Mouse (Mus musculus) urinary bladder, postnatal 4 days (tissue): ENCODE data around the gene Fgfr2.
A peak's percentile ranks its signal among the peaks of the same experiment; 100 is the strongest.

Source experiments
- DNase-seq, 2 experiments: peaks; one replicate each; pipeline ENCODE4 v3.0.0; 2021 to 2022; ENCODE audit warnings: low spot score in 2 of 2

The Fgfr2 gene

DNA sequence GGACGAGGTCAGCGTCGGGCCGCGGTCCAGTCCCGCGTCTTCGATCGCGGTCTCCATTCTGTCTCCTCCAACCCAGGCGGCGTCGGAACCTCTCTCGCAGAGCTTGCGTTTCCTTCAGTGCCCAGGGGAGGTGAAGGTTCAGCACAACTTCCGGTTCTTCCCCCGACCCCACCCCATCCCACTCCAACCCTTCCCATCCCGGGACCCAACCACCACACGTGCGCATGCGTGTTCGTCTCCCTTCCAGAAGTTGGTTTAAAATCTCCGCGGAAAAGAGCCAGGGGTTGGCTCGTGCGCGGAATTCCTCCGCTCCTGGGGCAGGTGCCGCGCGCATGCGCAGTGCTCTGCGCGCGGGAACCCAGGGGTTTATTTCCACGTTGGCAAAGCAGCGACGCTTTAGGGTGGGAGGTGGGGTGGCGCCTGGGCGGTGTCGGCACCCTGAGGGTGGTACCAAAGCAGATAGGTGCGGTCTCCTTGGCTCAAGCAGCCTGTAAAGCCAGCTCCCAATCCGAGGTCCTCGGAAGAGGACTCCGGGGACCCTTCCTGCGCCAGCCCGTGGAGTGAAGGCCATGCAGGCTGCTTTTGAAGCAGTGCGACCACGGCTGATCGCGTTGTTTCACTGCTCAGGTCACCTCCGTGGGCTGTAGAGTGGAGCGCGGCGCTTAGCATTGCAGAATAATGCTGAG is 1760.4 kb downstream of the Fgfr2 start, which contains the start of gene 2310057M21Rik:
Gene 2310057M21Rik (minus strand): TSS at position 145 of the 686 bp plus-strand sequence.
- peak; percentile 91 to 94 for DNase-seq

DNA sequence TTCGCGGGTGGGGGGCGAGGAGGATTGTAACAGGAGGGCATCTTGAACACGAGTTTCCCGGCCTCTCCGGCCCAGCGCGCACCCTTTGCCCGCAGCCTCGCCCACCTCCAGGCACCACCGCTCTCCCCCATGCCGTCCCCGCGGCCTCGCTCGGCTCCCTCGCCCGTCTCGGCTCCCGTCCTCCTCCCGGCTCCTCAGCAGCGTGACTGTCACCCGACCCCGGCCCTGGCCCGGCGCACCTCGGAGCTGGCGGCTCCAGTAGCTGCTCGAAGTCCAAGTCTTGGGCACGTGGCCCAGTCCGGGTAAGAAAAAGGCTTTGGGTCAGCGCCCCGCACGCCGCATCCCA is 1760.9 kb downstream of the Fgfr2 start:
- peak in 1 of 2 experiments; percentile 65 for DNase-seq

DNA sequence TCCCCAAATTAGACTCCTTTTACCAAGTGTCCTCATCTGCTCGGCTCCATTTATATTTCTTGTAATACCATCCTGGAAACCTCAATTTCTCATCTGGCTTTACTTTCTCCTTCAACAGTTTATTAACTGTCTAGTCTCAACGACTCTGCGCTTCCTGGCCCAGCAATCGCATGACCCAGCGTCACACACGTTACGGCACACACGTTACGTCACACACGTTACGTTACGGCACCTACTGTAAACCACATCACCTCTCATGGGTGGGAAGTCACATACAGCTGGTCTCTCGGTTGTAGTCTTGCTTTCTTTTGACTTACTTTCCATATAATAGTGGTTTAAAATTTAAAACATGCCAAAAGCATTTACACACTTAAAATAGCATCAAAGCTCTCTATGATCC is 1767.0 kb downstream of the Fgfr2 start:
- DNase-seq, result no peak

DNA sequence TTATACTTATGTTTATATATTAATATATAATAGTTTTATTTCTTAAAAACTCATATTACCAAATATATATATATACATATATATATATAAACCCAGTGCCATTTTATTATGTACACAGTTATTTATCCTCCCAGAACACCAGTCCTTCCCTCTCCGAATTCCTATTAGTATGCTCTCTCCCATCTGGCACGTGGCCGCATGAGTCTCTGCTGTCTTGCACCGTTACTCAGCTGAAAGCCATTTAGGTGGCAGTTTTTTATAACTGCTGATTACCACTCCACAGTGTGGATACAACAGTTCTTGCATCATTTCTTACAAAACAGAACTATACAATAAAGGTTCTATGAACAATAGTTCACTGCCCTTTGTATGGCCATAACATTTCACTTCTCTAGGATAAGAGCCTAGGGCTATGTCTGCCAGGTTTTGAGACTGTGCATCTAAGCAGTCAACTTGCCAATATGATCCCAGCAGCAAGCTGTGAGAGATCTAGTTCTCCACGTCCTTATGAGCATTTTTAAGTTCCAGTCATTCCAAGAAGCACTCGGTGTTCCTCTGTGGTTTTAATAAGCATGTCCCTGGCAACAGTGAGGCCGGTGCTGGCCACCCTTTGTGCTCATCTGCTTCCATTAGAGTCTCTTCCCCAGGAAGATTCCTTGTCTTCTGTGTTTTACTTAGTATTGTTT is 1777.2 kb downstream of the Fgfr2 start:
- no peak for DNase-seq

DNA sequence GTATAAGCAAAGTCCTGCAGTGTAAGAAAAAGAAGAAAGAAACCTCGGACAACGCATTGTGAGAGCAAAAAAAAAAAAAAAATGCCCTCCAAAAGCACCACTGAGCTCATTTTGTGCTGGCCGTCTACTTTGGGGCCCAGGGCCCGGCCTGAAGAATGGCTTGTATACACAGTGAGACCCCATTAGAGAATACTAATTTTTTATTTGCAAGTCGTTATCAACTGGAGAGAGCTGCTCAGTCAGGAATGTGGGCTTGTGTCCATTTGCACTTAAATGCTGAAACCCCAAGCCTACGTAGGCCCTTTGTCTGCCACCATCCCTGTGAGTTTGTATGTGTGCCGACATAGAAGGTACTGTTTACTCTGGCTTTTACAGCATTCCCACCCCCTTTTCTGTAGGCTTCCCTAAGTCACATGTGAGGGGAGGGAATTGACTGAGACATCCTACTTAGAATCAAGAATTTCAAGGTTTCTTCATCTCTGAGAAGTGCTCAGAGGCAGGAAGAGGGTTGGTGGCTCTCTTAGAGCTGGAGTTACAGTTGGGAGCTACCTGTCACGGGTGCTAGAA is 1785.6 kb downstream of the Fgfr2 start:
- no peak for DNase-seq

DNA sequence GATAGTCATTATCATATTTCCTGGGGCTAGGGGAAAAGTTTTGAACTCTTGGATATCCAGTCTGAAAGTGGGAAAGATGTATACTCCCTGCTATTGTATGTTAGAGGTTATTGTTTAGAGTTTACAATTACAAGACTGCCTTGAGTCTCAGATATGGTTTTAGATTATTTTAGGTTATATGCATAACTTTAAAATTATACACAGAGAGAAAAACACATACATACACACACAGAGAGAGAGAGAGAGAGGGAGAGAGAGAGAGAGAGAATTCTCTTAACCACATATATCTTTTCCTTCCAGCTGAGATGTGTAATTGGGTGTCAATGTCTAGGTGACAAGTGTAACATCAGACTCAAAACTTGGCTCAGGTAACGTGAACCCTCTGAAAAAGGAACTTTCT is 1789.6 kb downstream of the Fgfr2 start, which contains the start of gene Fam24a:
Gene Fam24a (plus strand): TSS at position 301 of the 400 bp plus-strand sequence.
- DNase-seq, result no peak

DNA sequence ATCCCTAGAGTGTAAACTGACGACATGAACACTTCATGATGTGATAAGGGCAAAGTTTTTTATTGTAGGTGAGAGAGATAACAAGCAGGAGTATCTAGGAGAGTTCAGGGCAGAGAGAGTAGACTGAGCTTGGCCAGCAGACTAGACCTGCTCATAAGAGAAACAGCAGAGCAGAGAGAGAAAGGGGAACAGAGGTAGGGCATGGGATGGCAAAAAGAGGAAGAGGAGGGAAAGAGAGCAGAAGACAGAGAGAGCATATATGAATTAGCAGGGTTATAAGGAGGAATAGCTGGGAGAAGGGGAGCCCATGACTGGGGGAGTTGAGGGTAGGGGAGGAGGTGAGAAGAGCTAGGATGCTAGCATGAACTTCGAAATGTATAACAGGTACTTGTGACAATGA is 1791.5 kb downstream of the Fgfr2 start:
- no peak for DNase-seq

DNA sequence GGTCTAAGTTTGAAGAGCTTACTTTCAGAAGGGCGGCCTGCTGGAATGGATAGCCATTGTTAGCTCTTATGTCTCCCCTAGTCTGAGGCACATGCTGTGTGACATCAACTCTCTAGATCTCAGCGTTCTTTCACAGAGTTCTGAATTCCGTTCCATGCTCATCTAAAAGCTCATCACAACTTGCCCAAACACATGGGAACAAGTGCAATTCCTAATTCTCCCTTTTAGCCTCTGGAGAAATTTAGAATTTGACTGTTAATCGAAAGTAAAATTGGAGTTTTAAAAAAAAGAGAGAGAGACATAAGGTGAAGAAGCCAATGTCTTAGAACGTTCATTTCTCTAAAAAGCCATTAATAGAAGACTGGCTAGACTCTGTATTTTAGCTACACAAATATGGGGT is 1793.7 kb downstream of the Fgfr2 start, which contains the start of gene Fam24b:
Gene Fam24b (minus strand): TSS at position 101 of the 400 bp plus-strand sequence.
- DNase-seq, result no peak

DNA sequence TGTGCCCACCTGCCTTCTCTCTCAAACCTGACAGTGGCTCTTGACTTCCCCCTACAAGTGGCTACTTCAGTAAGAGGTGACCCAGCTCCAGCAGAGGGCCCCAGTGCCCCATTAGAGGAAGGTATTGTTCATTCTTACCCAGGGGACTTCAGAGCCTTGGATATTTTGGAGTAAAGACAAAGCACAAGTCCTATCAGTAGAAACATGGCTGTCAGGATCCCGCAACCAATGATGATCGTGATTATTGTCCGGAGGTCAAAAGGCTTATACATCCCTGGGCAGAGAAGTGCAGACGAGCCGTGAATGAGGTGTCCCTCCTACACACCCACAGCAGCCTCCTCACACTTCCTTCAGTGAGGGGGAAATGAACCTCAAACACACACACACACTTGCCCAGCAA is 1796.1 kb downstream of the Fgfr2 start:
- DNase-seq, result peak in 1 of 2 experiments; percentile 52

DNA sequence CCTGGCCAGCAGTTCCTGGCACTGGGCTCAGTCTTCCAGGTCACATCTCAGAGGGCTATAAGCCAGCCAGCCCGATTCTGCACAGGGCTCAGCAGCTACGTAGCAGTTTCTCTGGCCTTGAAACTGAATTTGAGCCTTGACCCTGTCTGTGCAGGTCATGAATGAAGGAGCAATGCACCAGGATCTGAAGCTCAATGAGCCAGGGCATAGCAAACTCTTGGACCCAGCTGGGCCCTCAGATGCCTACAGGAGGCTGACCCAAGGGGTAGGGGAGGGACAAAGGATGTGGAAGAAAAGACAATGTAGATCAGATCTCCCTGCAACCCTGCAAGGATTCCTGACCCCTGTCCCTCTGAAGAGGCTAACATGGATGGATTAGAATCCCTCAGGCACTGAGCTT is 1801.0 kb downstream of the Fgfr2 start, which contains the start of gene Cuzd1:
Gene Cuzd1 (minus strand): TSS at position 101 of the 400 bp plus-strand sequence.
- no peak for DNase-seq

DNA sequence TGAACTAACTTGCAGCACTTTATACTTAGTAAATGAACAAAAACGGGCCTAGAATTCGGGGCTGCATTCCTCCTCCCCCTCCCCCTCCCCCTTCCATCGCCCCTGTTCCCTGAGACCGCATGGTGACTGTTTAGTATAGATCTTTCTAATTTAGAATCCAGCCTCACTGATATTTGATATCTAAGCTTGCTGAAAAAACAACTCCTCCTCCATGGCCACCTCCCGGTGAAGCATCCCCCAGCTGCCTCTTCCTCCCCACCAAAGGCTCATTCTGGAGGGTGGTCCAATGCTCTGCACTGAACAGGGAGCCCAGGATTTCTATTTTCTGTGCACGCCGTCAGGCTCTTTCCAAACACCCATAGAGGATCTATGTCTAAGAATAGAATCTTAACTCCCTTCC is 1804.8 kb downstream of the Fgfr2 start:
- no peak for DNase-seq

DNA sequence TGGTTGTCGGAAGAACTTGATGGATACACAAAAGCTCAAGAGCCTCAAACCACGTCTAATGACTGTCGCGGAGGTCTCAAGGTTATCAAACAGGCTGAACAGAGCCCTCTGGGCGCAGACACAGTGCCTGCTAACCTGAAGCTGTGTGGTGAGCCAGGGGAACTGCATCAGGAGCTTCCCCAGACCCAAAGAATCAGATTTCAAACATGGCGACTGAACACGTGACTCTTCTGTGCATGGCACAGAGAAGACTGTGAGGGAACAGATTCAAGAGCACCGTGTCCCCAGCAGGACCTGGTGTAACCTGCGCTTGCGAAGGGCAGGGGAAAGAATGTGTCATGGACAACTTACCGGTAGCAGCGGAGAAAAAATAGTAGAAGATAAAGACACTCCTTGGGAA is 1805.6 kb downstream of the Fgfr2 start:
- DNase-seq, result no peak

DNA sequence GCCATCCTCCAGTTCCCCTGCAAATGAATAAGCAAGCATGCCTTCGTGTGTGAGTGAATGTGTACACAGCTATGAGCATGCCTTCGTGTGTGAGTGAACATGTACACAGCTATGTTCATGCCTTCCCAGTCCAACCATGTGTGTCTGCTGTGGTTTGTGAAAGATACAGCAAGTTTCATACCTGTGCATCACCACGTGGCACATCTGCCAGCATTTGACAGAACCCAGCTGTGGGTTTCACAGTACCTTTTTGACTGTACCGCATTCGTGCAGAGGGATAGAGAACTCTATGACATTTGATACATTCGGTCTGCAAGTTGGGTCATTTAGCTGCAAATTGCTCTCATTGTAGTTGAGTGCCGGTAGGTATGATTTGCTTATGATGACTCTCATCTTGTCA is 1808.7 kb downstream of the Fgfr2 start:
- no peak for DNase-seq

DNA sequence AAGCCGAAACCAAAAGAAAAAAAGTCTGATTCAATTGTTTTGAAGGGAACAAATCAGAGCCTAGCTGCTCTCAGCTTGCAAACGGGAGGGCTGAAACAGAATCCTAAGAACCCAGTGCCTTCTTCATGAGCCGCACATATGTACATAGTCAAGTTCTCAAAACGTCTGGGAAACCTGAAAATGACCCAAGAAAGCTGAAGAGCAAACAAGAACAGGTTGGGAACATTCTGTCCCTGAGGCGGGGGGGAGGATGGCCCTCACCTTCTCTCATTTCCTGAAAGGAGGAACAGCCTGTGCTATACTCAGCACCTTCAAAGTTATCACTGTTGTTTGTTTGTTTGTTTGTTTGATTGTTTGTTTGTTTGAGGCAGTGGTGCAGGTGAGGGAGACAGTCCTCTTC is 1816.4 kb downstream of the Fgfr2 start:
- no peak for DNase-seq

DNA sequence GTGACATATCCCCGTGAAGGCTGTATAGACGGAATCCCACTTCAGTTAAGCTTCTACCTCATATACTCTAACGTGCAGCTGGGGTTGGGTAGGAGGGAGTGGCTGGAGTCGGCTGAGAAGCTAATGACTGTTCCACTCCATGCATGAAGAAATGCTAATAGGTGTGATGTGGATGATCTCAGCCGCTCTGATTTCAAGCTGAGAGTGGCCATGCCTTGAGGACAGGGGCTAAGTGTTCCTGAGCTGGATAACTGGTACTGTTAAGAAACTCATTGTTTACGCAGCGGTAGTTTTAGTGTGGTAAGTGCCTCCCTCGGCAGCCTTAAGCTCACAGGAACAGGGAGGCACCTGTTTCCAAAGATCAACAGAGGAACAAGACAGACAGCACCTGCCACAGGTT is 1819.8 kb downstream of the Fgfr2 start:
- peak in 1 of 2 experiments; percentile 44 for DNase-seq

DNA sequence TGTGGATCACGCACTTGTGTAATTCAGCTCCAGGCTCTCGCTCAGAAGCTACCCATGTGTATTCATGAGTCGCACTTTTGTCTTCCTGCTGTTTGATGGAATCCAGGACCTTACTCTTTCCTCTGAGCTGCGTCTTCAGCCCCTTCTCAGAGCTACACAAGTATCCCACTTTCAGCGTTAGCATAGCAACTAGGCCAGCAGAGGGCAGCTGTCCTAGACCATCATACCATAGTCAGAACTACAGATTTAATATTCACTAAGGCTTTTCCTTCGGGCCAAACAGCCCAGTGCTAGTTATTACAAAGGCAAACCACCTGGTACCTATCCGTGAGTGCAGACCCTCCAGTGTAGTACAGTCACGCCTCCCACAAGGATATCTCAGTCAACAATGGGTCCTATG is 1826.0 kb downstream of the Fgfr2 start:
- no peak for DNase-seq

DNA sequence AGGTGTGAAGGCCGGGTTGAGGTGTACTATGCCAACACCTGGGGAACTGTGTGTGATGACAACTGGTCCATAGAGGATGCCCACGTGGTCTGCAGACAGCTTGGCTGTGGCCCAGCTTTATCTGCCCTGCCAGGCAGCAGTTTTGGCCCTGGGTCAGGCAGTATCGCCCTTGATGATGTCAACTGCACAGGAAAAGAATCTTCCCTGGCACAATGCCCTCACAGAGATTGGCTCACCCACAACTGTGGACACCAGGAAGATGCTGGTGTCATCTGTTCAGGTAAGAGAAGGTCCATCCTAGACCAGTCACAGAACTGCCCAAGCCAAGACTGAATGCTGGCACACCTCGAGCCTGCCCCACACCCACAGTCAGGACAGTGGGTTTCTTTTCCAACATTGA is 1857.3 kb downstream of the Fgfr2 start:
- DNase-seq, result no peak

DNA sequence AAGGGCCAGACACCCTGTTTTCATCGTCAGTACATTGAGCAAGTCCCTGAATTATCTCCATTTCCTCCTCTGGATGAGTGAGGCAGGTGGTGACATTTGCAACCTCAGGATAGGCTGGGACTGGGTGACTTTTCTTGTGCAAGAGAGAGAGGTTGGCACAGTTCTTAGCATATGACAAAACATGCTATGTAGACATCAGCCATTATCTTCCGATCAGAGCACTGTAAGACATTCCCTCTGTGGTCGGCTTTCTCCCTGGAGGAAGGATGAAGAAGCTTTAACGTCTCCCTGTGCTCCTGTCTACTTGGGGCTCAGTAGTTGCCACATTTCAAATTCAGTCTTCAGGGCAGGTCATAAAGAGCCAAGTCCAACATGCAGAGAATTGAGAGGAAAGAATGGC is 1858.9 kb downstream of the Fgfr2 start:
- DNase-seq, result no peak

DNA sequence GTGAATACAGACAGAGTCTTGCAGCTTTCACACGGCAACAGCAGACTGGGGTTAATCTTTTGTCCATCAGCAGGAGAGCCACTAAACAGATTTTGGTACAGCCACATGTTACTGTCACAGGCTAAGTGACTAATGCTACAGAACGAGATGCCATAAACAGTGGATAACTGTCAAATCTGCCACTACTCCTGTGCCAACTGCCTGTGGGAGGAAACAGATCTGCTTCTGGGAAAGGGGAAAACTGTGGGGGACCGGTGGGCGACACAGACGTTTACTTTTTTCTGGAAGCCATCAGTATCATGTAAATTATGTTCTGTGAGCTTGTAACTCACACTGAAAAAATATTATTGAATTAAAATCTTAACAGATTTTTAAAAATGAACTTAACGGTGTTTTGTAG is 1862.2 kb downstream of the Fgfr2 start:
- DNase-seq, result no peak

DNA sequence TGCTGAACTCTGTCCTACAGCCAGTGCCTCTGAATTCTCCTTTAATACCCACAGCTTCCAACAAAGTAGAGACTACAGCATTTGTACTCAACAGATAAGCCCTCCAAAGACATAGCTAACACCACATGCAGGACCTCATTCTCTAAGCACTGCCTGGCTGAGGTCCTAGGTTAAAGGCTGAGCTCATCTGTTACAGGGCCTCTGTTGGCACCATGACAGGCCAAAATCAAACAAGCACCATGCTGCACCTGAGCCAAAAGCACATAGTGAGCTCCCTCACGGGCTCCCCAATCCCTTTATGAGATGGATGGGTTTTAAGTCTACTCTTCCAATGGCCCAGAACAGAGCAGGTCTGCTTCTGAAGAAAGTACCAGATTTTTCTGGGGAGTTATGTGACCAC is 1865.8 kb downstream of the Fgfr2 start:
- DNase-seq, result no peak

DNA sequence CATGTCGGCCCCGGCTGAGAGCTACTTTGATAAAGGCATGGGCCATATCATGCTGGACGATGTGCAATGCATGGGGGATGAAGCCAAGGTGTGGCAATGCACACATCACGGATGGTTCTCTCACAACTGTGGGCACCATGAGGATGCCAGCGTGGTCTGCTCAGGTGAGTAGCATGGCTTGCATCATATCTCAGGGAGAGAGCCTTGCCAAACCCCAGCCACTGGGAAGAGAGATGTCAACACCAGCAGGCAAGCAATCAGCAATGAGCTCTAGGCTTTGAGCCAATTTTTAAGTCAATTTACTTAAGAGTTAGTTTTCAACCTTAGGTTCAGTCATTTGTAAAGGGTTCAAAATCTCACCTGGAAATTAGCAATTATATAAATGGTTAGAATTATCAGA is 1866.3 kb downstream of the Fgfr2 start:
- no peak for DNase-seq

DNA sequence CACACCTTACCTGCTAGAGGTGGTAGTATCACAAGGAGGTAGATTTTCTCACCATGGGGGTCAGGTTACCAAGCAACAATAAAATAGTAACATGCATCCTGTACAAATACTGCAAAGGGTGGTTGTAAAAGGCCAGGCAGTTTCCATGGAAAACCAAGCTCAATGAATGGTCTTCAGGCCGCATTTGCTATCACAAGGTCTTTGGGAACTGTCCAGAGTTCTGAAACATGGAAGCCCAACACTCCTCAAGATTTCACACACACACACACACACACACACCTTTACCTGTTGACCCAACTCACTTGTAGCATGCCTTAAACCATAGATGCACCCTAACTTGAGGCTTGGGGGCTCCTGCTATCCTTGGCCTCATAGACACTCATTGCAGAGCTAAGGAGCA is 1878.2 kb downstream of the Fgfr2 start:
- DNase-seq, result no peak

DNA sequence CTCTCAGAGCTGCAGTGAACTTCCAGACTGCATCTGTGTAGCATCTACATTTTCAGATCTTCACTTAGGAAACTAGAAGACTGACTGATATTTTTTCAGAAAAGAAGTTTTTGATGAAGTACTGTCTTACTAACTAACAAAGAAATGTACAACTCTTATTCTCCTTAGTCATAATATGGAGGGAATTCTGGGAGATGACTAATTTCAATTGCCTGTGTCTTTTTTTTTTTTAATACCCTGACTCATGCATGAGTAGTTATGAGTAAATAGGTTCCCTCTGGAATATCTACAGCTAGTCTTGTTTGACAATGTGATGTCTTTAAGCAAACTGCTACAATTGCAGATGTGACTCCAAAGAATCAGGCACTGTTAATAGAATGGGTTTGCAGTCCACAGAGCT is 1887.1 kb downstream of the Fgfr2 start:
- DNase-seq, result no peak
